Mouse (Mus musculus): ENCODE results near the gene Copg2.
A peak's percentile ranks its signal among the peaks of the same experiment; 100 is the strongest.

The Copg2 gene

GRCm38 (mm10) chr6:30732571-30733130 is 163.9 kb downstream of the Copg2 start:
- DNase-seq: no peak

GRCm38 (mm10) chr6:30730301-30730971 is 166.2 kb downstream of the Copg2 start:
- DNase-seq: peak in 1 of 2 experiments; percentile 30

GRCm38 (mm10) chr6:30723331-30723730 is 173.3 kb downstream of the Copg2 start, which contains the start of gene Mest:
TSS of gene Mest (plus strand) at chr6:30723547.
- DNase-seq: no peak

GRCm38 (mm10) chr6:30722385-30723164 is 174.0 kb downstream of the Copg2 start:
- DNase-seq: no peak

GRCm38 (mm10) chr6:30716796-30717195 is 179.8 kb downstream of the Copg2 start:
- DNase-seq: no peak

GRCm38 (mm10) chr6:30714891-30715471 is 181.6 kb downstream of the Copg2 start:
- DNase-seq: no peak

- DNase-seq: no peak
Measured at GRCm38 (mm10) chr6:30713896-30714295, 182.7 kb downstream of the Copg2 start.

- no peak for DNase-seq
Measured at GRCm38 (mm10) chr6:30713455-30713854, 183.1 kb downstream of the Copg2 start.

- DNase-seq: no peak
Measured at GRCm38 (mm10) chr6:30712484-30712883, 184.1 kb downstream of the Copg2 start.

- DNase-seq: no peak
Measured at GRCm38 (mm10) chr6:30711365-30711763, 185.2 kb downstream of the Copg2 start.

- DNase-seq: no peak
Measured at GRCm38 (mm10) chr6:30710371-30711364, 185.9 kb downstream of the Copg2 start.

- no peak for DNase-seq
Measured at GRCm38 (mm10) chr6:30709115-30709514, 187.5 kb downstream of the Copg2 start.

- no peak for DNase-seq
Measured at GRCm38 (mm10) chr6:30703977-30704602, 192.5 kb downstream of the Copg2 start.

GRCm38 (mm10) chr6:30703476-30703875 is 193.1 kb downstream of the Copg2 start:
- no peak for DNase-seq

GRCm38 (mm10) chr6:30702881-30703280 is 193.7 kb downstream of the Copg2 start:
- no peak for DNase-seq

GRCm38 (mm10) chr6:30700182-30700581 is 196.4 kb downstream of the Copg2 start:
- DNase-seq: no peak

GRCm38 (mm10) chr6:30698036-30698435 is 198.6 kb downstream of the Copg2 start:
- DNase-seq: no peak
